Mouse (Mus musculus): ENCODE measurements around the gene Rbfox3.

- no peak for TF ChIP-seq CTCF (IDR thresholded peaks at IDR 0.05; ENCODE audit: low read depth)
- no peak for TF ChIP-seq EP300 (IDR thresholded peaks at IDR 0.05; ENCODE audit: low read depth)
These were observed 408.4 kb downstream of the Rbfox3 start for GRCm38 (mm10) chr11:118502990-118503389.

Data from liver, embryonic 14.5 days (tissue).